Mouse (Mus musculus) lung, postnatal 0 days (tissue): Measurements from ENCODE around the gene Ecd.

Source experiments
- CTCF ChIP-seq: IDR thresholded peaks from 2 replicates; pipeline ENCODE4 v1.5.1; 2016; ENCODE audit warnings: antibody characterized with exemption, mild to moderate bottlenecking
- EP300 ChIP-seq: IDR thresholded peaks from 2 replicates; pipeline ENCODE4 v1.6.1; 2016; ENCODE audit warnings: antibody characterized with exemption, mild to moderate bottlenecking, control low read depth

GRCm38 (mm10) chr14:20315137-20315536 is 32.8 kb downstream of the Ecd start:
- TF ChIP-seq CTCF (no peak), EP300 (no peak)
